Mouse (Mus musculus): ENCODE data around the gene Sptlc3.

Sptlc3 gene

DNA sequence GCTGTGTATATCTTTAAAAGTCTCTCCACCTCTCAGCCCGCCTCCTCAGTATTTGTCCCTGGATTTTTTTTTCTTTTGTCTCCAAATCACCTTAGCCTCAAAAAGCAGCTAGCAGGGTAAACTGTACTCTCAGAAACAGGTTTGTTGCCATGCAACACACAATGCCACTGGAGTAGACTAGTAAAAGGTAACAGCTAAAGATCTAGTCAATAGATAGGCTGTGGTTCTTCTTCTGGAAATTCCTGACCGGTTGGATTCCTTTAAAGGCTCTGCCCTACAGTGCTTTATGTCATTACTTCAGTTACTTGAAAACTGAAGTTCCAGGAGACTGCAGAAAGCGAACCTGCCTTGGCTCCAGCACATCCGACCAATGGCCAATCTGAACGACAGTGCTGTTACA is at the start of gene Sptlc3:
TSS of gene Sptlc3 (plus strand) at position 78 of the 400 bp plus-strand sequence.
- DNase-seq: no peak

DNA sequence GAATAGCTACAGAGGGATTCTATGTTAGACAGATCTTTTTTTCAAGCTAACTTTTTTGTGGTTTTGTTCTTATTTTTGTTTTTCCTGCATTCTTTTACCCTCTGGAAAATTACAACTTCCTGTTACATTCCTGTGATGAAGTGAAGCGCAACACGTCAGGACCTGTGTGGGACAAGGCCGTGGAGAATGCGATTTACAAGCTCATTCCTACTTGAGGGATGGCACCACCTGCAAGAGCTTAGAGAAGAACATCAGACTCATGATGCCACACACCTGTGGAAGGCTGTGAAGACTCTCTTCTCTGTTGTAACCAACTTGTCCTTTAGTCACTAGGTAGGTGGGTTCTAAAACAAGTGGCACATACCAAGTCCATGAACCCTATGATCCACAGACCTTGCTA is 26.0 kb upstream of the Sptlc3 start:
- DNase-seq: no peak

DNA sequence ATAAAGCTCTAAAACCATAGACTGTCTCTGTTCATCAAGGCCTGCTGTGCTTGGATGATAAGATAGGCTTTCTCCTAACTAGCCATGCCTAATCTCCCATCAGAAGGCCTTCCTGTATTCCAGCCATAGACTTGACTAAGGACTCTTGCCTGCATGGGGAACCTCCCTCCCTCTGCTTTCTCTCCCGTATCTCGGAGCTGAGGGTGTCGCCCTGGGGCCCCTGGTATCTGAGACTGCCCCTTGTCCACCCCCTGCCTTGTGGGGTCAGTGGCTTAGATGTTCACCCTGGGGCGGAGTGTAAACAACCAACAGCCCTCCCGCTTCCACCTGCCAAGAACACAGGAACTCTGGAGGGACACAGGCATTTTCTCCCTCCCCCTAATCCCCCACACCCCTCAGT is 5.0 kb upstream of the Sptlc3 start:
- DNase-seq: no peak

DNA sequence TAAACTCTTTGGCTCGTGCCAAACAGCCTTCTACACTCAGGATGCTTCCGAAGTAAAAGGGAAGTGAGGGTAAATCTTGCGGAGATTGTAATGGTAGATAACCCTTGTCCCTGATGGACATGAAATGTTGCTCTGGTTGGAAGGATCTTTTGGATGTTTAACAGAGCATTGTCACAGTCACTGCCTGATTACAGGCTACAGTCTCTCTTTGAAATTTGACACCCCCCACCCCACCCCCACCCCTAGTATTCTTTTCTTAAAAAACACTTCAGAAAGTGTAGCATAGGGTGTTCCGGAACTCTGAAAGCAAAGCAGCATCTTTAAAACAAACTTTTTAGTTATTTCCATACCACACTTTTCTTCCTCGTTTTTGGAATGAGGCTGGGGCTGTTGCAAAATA is 916 bp downstream of the Sptlc3 start:
- DNase-seq: no peak

DNA sequence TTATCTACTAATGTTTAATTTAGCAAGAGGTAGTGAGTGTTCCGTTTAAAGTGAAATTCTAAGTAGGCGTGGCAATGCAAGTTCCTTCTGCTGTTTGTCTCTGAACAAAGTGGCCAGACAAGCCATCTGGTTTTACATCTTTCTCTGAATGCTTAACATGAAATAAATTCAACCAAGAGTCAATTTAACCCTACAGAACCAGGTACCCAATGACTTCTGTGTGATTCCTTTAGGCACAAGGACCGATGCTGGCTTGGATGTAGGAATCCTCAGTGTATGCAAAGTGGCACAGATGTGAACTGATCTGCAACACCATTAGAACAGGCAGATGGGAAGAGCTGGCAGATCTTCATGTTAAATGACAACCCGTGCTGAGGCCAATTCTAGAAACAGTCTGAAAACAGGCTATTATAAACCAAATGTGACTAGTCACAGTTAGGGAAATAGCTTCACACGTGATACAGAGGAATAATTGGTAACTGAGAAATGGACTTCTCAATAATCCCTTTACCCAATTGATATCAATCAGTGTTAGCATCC is 68.3 kb downstream of the Sptlc3 start:
- DNase-seq: no peak

DNA sequence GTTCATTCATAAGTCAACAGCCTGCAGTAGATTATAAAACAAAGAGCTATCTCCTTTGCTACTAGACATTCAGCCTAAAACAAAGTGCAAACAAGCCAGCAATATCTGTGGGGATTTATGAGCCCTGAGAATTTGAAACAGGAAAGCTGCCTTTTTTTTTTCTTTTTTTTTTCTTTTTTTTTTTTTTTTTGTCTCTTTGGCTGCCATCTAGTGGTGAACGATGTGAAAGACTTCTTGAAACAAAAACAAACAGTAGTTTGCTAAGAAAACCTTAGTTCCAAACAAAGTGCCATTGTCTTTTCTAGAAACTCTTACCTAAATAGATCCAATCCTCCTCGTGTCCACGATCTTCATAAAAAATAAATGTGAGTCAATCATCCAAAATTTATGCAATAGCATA is 85.6 kb downstream of the Sptlc3 start:
- no peak for DNase-seq

DNA sequence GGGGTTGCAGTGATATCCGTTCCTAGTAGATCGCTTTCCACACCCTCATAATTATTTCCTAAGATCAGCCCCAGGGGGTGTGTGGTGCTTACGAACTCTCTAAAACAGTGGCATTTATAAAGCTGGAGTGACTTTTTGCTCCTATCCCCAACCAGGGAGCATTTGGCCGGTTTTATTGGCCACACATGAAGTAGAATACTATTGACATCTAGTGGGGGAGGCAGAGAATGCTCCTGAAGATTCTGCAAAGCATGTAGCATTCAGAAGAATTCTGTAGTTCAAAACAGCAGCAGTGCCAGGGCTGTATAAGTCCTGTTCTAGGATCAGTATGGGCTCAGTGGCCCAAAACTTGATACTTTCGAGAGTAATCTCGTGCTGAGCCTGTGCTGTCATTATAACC is 89.1 kb downstream of the Sptlc3 start:
- no peak for DNase-seq

DNA sequence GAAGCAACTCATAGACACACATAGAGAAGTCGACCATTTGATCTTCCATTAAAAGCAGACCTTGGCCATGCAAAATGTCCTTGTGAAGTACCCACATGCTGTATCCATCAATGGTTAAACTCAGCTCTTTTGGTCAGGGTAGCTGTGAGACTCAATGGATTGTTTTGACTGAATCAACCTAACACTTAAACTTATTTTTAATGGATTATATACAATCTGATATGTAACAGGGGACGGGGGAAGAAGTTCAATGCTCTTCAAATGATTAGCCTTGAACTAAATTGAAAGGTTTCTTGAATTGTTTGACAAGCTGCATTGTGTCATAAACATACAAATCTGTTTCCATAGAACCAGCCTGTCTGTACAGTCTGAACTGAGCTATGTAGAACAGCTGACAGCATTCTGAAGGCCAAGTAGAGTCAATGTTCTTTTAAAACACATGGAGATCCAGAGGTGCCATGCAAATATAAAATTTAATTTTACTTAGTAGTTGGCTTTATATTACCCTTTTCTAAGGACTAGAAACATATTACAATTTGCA is 94.0 kb downstream of the Sptlc3 start:
- DNase-seq: no peak

DNA sequence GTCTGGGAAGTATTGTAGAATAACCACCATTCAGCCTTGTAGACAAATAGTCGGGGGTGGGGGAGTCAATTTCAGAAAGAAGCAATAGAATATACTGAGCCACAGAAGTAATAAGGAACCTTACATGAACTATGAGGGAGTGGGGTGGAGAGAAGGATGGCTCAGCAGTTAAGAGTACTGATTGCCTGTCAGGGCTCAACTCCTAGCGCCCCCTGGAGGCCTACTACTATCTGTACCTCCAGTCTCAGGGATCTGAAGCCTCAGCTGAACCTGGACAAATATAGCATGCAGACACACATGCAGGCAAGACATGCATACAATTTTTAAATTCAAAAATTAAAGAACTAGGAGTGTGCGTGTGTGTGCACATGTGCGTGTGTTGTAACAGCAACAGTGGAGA is 96.2 kb downstream of the Sptlc3 start:
- peak; percentile 48 for DNase-seq

DNA sequence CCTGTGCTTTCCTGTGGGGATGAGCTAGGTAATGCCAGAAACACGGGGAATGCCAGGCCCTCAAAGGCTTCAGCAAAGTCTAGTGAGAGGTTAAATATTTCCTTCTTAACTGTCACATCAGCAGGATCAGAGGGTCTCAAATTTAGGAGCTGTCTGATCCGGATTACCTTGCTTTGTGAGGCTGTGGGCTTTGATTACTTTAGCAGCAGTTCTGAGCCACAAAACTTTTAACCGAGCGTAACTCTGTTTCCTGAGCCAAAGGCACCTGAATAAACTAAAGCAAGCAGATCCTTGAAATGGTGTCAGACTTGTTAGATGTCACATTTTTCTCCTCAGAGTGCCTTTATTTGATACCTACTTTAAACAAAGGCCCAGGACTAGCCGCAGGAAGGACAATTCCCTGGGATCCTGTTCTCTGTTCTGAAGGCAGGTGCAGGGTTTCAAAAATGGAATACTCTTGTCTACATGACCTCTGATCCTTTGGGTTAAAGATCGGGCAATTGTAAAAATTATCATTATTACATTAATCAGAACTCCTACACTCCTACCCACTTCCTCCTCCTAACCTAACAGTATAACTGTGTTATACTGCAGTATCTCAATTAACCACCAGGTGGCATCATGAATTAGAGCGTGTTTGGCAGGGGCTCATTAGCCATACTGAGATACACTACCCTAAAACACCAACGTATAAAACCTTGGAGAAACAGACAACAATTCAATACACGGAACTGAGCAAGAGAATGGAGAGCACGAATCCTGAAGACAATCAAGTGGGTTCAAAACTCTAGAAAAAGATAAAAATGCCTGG is 97.4 kb downstream of the Sptlc3 start:
- DNase-seq: peak; percentile 36

DNA sequence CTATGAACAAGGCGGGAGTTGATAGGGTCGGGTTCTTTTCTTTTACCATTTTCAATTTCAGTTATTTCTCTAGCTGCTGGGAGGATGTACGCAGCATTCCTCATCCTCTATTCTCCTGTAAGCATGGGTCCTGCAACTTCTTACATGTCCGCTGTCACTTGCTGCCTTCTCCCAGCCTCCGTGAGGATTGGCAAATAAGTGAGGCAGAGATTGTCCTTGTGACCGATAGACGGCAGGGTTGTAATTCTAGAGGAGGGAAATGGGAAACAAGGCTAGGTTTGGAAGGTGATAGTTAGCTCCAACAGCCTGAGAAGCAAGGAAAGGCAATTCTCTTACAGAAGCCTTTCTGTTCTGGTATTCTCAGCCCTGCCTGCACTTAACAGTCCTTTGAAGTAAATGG is 98.4 kb downstream of the Sptlc3 start:
- DNase-seq: no peak

DNA sequence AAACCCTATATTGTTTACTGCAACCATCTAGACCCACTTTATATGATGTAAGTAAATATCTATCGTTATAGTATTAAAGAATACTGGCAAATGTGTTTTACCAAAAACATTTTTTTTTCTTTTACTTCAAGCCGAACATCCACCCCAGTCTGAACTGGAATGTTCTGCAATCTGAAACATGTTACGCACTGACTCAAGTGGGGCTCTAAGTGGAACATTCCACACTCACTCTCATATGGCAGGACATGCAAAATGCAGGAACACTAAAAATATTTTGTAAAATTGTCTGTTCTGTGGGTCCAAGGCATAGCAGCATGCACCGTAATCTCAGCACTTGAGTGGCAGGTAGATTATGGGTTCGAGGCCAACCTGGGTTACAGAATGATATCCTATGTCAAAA is 103.5 kb downstream of the Sptlc3 start:
- no peak for DNase-seq

DNA sequence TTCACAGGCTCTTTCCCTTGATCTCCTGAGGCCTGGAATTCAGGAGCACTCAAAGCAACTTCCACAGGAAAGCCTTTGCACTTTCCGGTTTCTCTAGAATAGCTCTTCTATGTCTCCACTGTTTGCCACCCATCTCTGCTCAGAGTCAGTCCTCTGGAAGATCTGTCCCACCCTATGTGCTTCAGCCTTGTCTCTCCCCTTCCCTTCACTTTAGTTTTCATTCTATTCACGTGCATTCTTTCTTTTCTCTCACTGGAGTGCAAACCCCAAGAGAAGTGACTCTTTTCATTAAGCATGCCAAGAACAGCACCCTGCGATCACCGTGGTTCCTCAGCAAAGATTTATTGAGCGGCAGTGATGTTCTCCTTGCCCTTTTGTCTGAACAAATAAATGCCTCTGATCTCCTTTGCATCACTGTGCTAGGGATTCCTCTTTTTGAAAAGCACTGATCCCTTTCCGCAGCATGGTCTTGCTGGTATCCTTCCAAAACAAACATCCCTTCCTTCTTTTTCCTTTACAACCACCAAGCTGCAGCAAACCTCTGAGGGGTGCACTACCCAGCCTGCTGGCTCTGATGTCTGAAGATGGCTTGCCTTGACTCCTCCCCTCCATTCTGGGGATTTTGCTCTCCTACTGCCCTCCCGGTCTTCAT is 108.0 kb downstream of the Sptlc3 start:
- no peak for DNase-seq

DNA sequence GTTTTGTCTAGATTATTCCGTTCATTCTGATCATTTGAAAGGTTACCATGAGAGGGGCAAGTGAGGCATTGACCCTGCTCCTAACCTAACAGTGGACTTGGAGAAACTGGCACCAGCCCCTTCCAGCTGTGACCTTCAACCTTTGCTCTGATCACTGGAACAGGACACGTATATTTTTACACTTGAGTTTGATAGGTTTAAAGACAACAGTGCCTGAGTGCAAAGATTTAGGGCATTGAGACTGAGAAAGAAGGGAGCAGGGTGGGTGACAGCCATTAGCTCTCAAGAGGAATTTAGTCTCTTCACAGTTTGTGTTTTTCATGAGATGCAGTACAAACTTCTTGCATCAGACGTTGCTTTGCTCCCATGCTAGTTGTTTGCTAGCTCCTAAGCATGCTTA is 114.5 kb downstream of the Sptlc3 start:
- no peak for DNase-seq

DNA sequence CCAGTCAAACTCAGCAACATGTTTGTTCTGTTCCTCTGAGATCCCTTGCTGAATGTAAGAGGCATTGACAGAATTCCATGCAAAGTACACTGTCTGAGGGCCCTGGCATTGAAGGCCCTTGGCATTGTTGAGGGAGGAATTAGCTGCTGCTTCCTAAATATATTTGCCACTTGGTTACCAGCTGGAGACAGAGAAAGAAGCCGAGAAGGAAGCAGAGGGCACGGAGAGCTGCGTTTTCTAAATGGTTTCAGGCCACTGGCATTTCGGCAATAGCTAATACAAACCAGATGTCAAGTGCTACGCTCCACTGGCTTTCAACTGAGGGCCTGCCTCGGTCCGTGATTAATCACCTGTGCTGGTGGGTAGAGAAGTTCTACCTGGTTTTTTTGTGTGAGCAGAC is 115.1 kb downstream of the Sptlc3 start:
- DNase-seq: no peak

DNA sequence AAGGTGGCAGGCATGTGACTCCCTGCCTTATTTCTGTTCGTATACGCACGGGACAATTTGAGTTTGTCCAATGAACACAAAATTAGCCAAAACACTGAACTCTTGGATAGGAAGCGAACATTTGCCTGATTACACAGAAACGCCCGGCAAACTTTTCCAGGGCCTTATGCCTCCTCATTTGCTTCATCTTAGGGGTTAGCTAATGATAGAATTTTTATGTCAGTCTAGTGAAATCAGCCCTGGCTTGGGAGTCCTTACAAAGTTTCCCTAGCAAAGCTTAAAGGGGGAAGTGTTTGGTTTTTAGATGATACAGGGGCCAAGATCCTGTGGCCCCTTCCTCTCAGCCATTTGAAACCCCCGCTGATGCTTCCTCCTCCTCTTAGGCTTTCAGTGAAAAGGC is 115.5 kb downstream of the Sptlc3 start:
- no peak for DNase-seq

DNA sequence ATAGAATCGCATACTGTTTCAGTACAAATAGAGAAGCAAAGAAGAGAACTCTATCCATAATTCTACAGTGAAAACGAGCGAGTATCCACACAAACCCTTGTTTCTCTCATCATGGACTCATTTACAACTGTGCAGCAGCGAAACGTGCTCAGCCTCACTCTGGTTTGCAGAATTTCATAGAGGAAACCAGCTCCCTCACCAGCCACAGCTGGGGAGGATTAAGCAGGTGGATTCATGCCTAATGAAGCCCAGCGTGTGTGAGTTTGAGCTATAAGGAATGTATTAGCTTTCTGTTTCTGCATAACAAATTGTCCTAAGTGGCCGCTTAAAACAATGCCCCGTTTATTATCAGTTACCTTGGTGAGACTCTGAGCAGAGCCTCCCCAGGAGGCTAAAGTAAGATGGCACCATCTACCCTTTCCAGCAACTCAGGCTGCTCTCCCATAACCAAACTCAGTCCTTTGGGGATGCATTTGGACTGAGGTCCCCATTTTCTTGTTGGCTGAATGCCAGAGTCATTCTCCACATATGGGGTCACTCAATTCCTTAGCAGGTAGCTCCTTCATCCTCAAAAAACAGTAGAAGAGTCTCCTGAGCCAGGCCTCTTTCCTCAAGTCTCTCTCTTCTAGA is 116.1 kb downstream of the Sptlc3 start:
- DNase-seq: no peak

DNA sequence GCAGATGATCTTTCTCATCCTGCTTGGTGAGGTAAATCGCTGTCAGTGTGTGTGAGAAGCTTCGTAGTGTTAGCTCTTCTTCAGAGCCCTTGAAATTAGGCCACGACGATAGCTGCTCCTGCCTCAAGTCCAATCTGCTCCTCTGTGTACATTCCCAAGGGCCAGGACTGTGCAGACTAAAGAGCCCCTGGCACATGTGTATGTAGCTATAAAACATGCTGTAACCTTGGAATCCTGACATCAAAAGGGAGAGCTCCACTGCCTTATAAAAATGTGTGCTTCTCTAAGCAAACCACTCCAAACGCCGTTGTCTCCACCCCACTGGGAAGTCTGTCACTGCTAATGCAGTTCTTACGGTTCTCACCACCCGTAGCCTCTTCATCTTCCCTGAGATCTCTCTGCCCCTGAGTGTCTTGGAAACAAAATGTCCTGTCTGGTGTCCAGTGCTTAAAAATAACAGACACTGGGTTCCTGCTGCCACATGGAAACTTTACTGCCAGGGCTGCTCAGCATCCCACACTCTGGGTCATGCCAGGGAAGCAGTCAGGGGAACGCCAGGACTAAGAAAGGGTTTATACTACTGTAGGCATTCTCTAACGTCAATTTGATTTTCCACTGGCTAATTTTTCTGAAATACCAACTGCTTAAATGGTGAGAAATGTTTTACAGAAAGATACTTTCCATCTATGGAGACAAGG is 118.8 kb downstream of the Sptlc3 start:
- no peak for DNase-seq

DNA sequence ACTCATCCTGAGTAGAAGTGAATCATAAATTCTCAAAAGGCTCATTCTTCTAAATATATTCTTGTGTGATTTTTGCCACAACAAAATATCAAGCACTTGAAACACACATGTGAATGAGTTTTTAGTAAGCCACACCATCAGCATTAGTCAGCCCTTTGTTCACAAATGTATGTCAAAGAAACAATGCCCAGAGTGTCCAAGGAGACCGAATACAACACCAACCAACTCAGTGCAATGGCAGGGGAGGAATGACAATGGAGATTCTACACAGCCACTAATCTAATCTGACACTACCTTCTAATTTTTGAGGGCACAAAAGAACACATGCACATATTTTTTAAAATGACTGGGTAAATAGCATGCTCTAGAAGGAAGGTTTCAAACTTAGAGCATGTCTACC is 132.8 kb downstream of the Sptlc3 start:
- no peak for DNase-seq

DNA sequence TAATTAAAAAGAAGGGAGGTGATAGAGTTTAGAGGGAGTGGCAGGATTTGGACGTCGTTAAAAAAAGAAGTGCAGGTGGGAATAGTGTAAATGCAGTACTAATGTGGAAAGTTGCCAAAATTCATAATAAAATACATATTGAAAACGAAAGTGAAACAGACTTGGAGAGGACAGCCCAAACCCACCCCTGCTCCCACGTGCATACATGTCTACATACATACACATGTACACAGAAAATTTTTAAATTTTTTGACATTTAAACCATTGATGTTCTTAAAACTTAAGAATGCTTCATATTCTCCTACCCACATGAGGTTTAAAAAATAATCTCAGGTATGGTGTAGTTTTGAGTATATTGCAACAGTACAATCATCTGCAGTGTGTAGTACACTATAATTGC is 135.0 kb downstream of the Sptlc3 start:
- DNase-seq: no peak

DNA sequence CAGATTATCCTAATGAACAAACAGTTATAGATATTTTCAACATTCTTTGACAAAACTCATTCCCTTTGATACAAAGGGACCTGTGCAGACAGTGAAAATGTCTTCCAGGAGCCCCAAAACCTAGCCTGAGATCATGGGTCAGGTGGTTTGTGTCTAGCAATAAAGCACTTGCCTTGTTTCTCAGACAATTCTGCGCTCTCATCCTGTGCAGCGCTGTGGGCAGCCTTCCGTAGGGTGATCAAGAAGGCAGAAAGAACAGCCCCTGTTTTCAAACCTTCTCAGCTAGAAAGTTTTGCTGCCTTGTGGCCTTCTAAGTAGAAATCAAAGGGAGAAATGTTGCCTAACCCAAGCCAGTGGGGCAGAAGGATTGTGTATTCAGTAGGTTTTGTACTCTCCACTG is 135.9 kb downstream of the Sptlc3 start:
- no peak for DNase-seq

DNA sequence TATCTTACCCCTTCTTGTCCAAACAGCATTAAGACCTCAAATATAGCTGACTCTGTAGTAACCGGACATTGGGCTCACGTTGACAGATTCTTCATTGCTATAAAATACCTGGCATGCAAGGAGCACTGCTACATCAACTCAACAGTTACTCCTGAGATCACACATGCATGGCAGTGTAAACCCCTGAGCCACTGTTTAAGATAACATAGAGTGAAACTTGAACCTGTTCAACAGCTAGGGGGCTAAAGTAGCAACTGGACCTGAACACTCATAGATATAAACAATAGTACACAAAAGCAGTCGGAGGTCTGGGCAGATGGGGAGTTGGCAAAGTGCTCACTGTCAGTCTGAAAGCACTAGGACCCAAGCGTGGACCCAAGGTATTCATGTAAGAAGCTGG is 140.8 kb downstream of the Sptlc3 start:
- DNase-seq: no peak

DNA sequence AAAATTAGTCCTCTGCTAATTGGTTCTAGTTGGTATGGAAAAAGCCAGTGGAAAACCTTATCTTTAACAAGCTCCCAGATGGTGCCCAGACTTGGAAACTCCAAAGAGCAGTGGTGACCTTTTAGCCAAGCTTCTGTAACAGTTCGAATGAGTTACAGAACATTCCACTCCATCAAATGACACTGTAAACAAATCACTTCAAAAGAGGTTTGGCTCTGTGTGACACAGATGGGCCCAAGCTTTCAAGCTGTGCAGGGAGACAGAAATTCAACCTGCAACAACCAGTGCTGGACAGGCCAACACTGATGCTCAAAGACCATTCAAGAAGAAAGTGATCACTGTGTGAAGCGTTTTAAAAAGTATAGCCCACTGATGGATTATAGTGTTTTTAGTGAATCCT is 144.1 kb downstream of the Sptlc3 start:
- DNase-seq: no peak

All from thymus, postnatal 14 days (tissue).